Mouse (Mus musculus) thymus, adult 2 months (tissue): ENCODE results near the gene Lrp4.

Experiments used
- CTCF ChIP-seq: fragments of 200-500 bp; IDR thresholded peaks from 2 replicates; pipeline ENCODE4 v1.5.1; 2012; ENCODE audit warnings: mild to moderate bottlenecking, control low read depth, low read length, moderate library complexity, borderline replicate concordance; ENCODE audit not compliant: control insufficient read depth, poor library complexity, insufficient read depth; ENCODE audit errors: extremely low read depth
- POLR2A ChIP-seq: fragments of 200-500 bp; IDR thresholded peaks from 2 replicates; pipeline ENCODE4 v1.6.1; 2012; ENCODE audit warnings: mild to moderate bottlenecking, low read length, control low read depth, moderate library complexity; ENCODE audit not compliant: control insufficient read depth, poor library complexity, insufficient read depth; ENCODE audit errors: extremely low read depth

DNA sequence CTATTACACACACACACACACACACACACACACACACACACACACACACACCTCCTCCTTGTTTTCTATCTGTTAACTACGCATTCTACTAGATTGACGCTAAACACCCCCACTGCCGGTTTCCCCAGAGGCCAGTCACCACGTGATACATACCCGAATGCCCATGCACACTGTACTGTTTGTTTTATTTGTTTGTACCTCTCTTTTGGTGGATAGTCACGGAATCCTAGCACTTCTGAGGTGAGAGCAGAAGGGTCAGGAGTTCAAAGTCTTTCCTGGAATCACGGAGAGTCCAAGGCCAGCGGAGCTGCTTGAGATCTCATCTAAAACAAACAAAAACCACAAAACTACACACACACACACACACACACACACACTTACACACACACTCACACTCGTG lies 7.0 kb upstream of the Lrp4 start:
- TF ChIP-seq POLR2A = no peak
- TF ChIP-seq CTCF = no peak
